Mouse (Mus musculus) testis, adult 2 months (tissue): ENCODE measurements around the gene Eif1ad.
A peak's percentile ranks its signal among the peaks of the same experiment; 100 is the strongest.

Source experiments
- CTCF ChIP-seq: fragments of 200-500 bp; IDR thresholded peaks from 2 replicates; pipeline ENCODE4 v1.5.1; 2012; ENCODE audit warnings: low read depth, mild to moderate bottlenecking, inconsistent platforms, low read length, moderate library complexity; ENCODE audit not compliant: control insufficient read depth, insufficient read depth, insufficient replicate concordance
- POLR2A ChIP-seq: fragments of 200-500 bp; IDR thresholded peaks from 2 replicates; pipeline ENCODE4 v1.6.1; 2012; ENCODE audit warnings: low read depth, mild to moderate bottlenecking, inconsistent platforms, low read length, moderate library complexity; ENCODE audit not compliant: control insufficient read depth

- TF ChIP-seq CTCF, result peak; percentile 3; the same call in 1 of the 2 replicates
- no peak for TF ChIP-seq POLR2A
Observed at GRCm38 (mm10) chr19:5348526-5349501, 17.7 kb upstream of the Eif1ad start.
